10 mouse cellular contexts compared by ENCODE assay signal in the genomic region with DNA sequence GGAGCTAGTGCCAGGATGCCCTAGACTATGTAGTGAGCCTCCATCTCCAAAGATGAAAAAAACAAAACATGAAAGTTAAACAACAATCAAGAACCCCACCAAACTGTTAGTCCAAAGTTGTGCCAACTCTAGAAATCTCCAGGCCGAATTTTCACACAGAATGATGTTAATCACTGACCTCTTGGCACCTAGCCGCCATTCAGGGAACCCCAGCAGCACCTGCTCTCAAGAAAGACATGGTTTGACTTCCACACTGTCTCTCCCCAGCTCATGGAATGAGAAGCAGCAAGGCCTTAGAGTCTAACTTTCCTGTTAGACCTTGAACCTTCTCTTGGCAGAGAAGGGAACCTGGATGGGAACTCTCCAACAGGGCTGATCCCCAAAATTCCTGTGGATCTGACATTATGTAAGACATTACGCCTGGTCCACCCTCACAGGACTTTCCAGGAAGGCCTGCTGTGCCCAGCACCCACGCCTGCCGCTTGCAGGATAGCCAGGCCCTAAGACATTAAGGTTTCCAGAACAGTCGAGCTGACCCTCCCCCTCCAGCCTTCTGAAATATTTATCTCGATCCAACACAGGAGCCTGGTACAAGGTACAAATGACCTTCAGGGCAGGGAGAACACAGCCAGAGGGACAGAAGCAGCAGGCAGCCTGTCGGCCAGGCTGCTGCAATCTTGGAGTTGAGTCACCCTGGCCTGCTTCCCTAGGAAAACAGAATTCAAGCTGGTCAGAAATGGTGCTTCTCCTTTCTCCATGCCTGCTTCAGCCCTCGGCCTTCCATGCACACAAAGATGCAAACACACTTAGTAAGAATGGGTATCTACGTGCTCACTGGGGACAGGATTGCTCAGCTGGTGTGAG. TPM values are rescaled to one million over a fixed set of nuclear protein-coding genes. Genes with fewer than 3 reads are reported as not detected.
DNase-seq lines count a peak whose midpoint lies in the region; ATAC-seq lines count a peak whose summit lies in the region.
"Had no signal": no experiment of that assay in that cellular context is flagged by ENCODE, and none has a peak within 500 bp of the region (broad histone marks: within the 10 kb centered on the region; RNA-seq: fewer than 3 reads in every experiment).

No protein-coding gene starts in this region.

- intact Hi-C loops in heart, postnatal 14 days (cut with DNase I), result no loop called here

- 68% methylated on average over 10 of the region's 10 CpGs for WGBS in kidney, embryonic 14.5 days
- WGBS in forebrain, embryonic 16.5 days, result 78% methylated on average over 10 of the region's 10 CpGs

- no peaks in the 10 kb centered on the region; the same call in 1 of the 2 replicates for H3K9me3 ChIP-seq in kidney, embryonic 14.5 days (ENCODE audit: control insufficient read depth, low read length)
- H3K9me3 ChIP-seq in forebrain, embryonic 16.5 days (ENCODE audit: control insufficient read depth, low read length), result no peaks in the 10 kb centered on the region
- H3K9me3 ChIP-seq: neural tube, embryonic 15.5 days had no signal

- no peak overlapping the region for H3K4me3 ChIP-seq in kidney, embryonic 14.5 days (ENCODE audit: low read length)
- no peak overlapping the region for H3K4me3 ChIP-seq in forebrain, embryonic 16.5 days (replicated peaks; ENCODE audit: low read length)
- H3K4me3 ChIP-seq: neural tube, embryonic 15.5 days had no signal

- H3K36me3 ChIP-seq in kidney, embryonic 14.5 days (ENCODE audit: control insufficient read depth, insufficient read depth, low read length), result no peaks in the 10 kb centered on the region
- no peaks in the 10 kb centered on the region for H3K36me3 ChIP-seq in forebrain, embryonic 16.5 days (ENCODE audit: control insufficient read depth, insufficient read depth)
- H3K36me3 ChIP-seq: neural tube, embryonic 15.5 days had no signal

- DNase-seq in kidney, adult 11 months, result peak; percentile 91
- peak; percentile 63 to 64 for DNase-seq in cerebellum, adult 18-20 months
- DNase-seq in heart, postnatal 14 days, result peak; percentile 40 to 43
- peak; percentile 44 for DNase-seq in skeletal muscle tissue, adult 2 months (ENCODE audit: low read depth, low spot score)
- DNase-seq in embryo, embryonic 10 days (ENCODE audit: low spot score), result no peak
- DNase-seq in lung, postnatal 14 days, result no peak

- H3K9ac ChIP-seq in kidney, embryonic 14.5 days (ENCODE audit: low read depth, low read length), result no peak overlapping the region
- H3K9ac ChIP-seq in forebrain, embryonic 16.5 days (replicated peaks; ENCODE audit: low read depth, low read length), result no peak overlapping the region
- H3K9ac ChIP-seq: liver, embryonic 14.5 days; neural tube, embryonic 15.5 days had no signal

- no peak for ATAC-seq in kidney, embryonic 14.5 days (ENCODE audit: low FRiP score, low TSS enrichment)
- no peak for ATAC-seq in forebrain, embryonic 16.5 days

- H3K27me3 ChIP-seq in kidney, embryonic 14.5 days (ENCODE audit: control insufficient read depth, insufficient read depth, low read length), result no peaks in the 10 kb centered on the region
- no peaks in the 10 kb centered on the region for H3K27me3 ChIP-seq in forebrain, embryonic 16.5 days (replicated peaks; ENCODE audit: control insufficient read depth, insufficient read depth, low read length)
- H3K27me3 ChIP-seq: neural tube, embryonic 15.5 days had no signal

- no peak overlapping the region for H3K27ac ChIP-seq in kidney, embryonic 14.5 days (ENCODE audit: low read depth, low read length)
- H3K27ac ChIP-seq in forebrain, embryonic 16.5 days (ENCODE audit: low read length), result no peak overlapping the region
- H3K27ac ChIP-seq: liver, embryonic 14.5 days; neural tube, embryonic 15.5 days had no signal

- 0 out of 2 replicates have a peak, but pooled peaks cover 2% of the 10 kb centered on the region for H3K4me1 ChIP-seq in kidney, embryonic 14.5 days (ENCODE audit: control insufficient read depth, insufficient read depth, low read length)
- H3K4me1 ChIP-seq in forebrain, embryonic 16.5 days (replicated peaks; ENCODE audit: control insufficient read depth, insufficient read depth, low read length), result no peaks in the 10 kb centered on the region
- H3K4me1 ChIP-seq: neural tube, embryonic 15.5 days had no signal

- H3K4me2 ChIP-seq in kidney, embryonic 14.5 days (replicated peaks; ENCODE audit: low read depth, low read length), result no peak overlapping the region
- H3K4me2 ChIP-seq in forebrain, embryonic 16.5 days (ENCODE audit: low read length), result no peak overlapping the region
- H3K4me2 ChIP-seq: neural tube, embryonic 15.5 days had no signal

RNA-seq across cellular contexts. Expression of a gene that starts 12.3 kb away (rescaled TPM):
- 7.2 and 9.6 TPM in 2 replicates for polyA plus RNA-seq in kidney, embryonic 14.5 days (2014; fragmentation: Nextera tagmentation; extraction: Ambion mirVana)
- total RNA-seq in heart, postnatal 14 days (2021), result 10 to 100 TPM; 15.4 to 16.5 TPM
- polyA plus RNA-seq in forebrain, embryonic 16.5 days (2015; fragmentation: Nextera tagmentation; extraction: Ambion mirVana), result 3.1 and 3.3 TPM in 2 replicates

RNA-seq across cellular contexts. Expression of a gene that starts 49.6 kb away (rescaled TPM):
- polyA plus RNA-seq in kidney, embryonic 14.5 days (2014; fragmentation: Nextera tagmentation; extraction: Ambion mirVana), result 22.6 and 33.4 TPM in 2 replicates
- 10 to 100 TPM; 54.8 to 64.1 TPM for total RNA-seq in heart, postnatal 14 days (2021)
- polyA plus RNA-seq in forebrain, embryonic 16.5 days (2015; fragmentation: Nextera tagmentation; extraction: Ambion mirVana), result 40.9 and 47.4 TPM in 2 replicates

Comparison
In these comparisons a context has a peak if more than half of its experiments do, and no peak if none do; other contexts are left out.
1. DNase-seq: peak in kidney, adult 11 months (single experiment), cerebellum, adult 18-20 months (2 of 2), heart, postnatal 14 days (2 of 2) and skeletal muscle tissue, adult 2 months (single experiment); none in embryo, embryonic 10 days (single experiment) and lung, postnatal 14 days (single experiment).